Mouse (Mus musculus) urinary bladder, postnatal 36 days (tissue): ENCODE measurements around the gene Tgfbr3.

Experiments used
- DNase-seq, 2 experiments: peaks; one replicate each; pipeline ENCODE4 v3.0.0; 2022; ENCODE audit warnings: low spot score in 2 of 2, mixed read lengths in 1 of 2

Gene Tgfbr3

DNA sequence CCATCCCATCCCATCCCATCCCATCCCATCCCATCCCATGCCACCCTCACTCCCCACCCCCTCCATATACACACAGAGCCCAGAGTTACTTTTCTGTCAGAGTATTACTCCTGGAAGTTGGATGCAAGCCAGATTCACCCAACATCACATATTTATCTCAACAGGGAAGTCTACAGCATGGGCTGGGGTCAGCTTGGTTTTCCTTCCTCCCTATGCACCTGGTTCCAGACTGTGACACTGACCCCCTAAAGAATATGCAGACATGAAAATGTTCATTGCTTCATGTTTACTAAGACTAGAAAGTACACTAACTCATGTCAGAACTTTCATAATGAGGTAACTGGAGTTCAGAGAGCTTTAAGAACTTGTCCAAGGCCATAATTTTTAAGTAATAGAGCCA, 142.0 kb downstream of the Tgfbr3 start:
- no peak for DNase-seq

DNA sequence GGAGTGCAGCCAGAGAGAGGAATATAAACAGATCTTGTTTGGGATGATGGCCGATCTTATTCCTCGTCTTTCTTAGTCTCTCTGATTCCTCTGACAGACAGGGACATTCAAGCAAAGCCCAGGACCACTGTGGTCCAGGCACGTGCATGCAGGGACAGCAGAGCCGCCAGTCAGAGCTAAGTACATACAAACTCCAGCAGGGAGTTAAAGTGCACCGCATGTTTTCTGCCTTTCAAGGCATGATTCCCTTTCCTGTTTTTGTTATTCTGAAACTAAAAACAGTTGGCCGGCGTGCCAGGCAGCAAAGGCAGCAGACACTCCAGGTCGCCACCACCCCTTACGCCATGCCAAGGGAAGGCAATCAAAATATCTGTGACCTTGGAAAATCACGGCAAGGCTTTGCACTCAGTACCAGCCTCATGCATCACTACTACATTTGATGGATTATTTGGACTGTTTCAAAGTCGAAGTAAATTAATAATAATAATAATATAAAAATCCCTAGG, 143.3 kb downstream of the Tgfbr3 start:
- no peak for DNase-seq

DNA sequence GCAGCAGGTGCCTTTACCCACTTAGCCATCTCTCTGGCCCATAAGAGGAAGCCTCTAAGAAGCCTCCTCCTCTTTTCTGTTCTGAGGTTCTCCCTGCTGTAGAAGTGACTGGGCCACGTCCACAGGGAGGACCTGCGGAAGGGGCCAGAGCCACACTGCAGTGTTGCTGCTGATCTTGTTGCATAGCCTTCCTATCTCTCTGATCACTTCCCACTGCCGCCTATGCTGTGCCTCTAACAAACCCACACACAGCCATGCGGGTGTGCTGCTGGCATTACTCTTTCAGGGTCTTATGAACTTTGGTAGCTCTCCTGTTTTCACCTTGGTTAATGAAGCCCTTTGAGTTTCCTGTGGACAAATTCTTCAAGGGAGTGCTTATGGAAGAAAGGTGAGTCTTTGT, 144.3 kb downstream of the Tgfbr3 start:
- DNase-seq: no peak

DNA sequence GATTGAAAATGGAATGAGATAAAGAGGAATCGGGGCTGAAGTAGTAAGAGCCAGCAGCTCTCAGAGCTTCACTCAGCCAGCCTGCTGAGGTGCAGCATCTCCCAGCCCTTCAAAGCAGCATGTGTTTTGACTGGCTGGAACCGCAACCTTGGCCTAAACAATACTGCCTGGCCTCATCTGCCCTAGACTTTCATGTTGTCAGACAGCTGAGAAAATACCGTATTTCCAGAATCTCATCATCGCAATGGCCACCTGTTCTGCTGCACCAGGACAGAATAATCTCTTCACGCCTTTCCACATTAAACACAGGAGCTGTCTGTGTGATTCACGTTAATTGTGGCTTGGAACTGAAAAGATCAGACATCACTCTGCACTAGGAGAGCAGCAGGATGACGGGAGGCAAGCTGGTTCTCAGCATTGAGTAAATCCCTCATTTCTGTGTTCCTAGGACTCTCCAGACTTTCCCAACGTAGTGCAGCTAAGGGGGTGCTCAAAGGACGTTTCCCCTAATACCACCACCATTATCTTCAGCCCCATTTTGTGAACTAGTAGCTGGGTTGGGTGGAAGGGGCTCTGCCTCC, 145.1 kb downstream of the Tgfbr3 start:
- DNase-seq: no peak

DNA sequence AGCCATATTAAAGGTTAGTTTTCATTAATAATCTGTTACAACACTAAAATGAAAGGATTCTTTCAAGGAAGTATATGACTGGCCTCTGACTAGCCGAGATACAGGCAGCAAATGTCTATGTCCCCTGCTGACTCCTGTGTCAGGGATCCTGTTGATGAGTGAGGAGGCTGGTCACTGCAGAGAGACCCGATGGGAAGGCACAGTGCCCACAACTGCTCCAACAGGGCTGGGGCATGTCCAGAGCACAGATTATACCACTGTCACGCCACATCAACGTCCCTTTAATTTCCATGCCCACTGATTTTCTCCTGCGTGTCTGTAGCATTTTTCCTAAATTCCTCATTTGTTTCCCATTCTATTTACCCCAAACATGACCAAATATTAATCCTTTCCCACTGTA, 146.0 kb downstream of the Tgfbr3 start:
- no peak for DNase-seq

DNA sequence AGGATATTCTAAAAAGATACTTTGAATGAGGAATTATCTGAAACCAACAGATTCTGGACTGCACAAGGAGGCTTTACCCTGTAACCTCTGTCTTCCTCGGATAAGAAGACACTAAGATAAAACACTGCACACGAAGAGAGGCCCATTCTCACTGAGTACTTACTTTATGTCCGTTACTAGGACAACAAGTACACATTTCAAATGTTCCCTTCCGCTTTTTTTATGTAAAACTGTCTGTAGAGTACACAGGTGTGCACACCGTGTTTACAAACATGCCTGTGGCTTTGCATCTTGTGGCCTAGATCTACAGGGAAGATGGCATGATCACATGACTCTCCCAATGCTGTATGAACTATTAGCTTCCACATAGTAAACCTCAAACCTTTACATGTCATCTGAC, 146.6 kb downstream of the Tgfbr3 start:
- no peak for DNase-seq

DNA sequence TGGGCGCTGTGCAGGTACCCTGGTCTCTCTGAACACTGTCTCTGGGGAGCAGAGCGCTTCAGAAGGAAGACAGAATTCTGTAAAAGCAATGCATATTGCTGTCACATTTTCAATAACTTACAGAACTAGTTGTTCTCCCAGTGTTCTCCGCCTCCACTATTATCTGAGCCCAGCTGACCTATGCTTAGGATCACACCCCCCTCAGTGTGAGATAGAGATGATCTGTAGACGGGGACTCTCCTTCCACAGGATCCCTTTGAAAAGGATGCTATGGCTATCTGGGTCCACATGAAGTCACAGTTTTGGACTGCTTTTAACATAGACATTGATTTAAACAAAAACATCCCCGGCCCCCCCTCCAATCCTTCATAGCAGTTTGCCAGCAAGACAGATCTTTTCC, 148.1 kb downstream of the Tgfbr3 start:
- DNase-seq: no peak

DNA sequence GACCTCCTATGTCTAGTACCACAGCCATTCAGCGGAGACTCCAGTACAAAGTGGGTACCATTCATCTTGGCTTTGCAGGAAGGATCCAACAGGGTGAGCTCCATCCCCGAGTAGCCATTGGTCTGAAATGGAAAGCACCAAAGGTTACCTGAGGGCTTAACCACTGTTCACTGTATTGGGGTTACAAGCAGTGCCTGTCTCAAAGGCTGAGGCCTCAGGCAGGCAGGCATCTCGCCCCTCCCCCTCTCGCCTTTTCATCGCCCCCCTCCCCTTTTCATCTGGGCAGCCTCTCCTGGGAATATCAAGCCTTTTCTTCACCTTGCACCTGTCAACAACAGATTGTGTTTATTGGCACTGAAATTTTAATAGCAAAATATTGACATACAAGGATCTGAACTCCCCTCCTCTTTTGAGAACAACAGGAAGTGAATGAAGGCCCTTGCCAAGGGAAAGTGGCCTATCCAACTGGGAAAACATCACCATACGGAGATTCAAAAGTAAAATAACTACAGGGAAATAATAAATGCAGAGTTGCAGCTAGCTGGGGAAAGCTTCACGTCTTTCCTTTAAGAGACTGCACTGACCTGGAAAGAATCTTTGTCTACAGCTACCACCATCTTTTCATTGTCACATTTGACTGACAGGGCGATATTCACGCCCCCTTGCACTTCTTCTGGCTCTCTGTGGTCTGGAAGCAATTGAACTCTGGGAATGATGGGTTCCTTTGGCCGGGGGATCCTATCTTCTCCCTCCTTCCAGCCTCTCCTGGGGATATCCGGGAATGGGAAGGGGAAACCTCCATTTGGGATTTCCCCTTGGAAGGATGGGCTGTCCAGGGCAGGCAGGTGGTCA, 149.4 kb downstream of the Tgfbr3 start:
- DNase-seq: no peak

DNA sequence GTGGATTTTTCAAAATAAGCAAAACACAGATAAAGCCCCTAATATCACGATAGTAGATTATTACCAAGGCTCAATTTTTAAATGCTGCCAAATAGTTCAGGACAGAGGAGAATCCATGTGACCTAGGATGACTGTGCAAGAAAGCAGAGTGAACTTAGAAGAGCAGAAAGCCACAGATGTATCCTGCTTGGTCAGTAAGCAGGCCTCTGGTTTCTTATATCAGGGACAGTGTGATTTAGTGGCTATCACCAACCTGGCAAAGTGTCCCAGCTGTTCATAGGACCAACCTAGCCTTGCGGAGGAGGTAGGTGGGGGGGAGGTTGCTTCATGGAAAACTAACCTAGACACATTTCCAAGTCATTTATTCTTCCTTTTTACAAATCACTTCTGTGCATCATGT, 156.1 kb downstream of the Tgfbr3 start:
- no peak for DNase-seq

DNA sequence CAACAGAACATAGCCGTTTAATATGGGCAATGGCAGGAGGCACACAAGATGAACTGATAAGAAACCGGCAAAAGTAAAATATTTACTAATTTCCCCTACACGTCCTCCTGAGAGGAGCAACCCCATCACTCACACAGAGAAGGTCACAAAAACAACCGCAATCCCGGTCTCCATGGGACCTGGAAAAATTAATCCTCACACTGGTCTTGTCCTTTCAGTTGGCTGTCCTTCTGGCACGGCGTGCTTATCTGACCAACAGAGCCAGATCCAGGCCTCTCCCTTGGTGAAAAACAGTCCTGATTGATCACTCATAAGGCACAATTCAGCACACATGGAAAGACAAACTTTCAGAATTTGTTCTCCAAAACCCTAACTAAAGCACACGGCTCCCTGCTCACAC, 157.2 kb downstream of the Tgfbr3 start:
- DNase-seq: no peak

DNA sequence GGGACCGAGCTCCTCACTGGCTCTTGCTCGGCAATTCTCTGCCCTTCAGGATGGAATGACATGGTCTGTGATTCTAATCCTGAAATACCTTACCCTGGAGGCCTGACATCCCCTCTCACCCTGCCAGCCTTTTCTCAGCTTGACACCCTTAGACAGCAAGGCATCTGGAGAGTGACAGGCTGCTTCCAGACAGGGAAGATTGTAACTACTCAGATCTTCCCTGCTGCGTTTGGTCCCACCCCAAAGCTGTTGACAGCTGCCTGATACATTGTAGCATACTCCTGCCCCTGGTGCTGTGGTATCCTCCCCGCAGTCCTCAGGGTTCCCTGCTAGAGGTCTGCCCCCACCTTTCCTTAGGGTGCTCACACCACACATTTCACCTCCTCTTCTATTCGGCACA, 160.1 kb downstream of the Tgfbr3 start:
- DNase-seq: no peak

DNA sequence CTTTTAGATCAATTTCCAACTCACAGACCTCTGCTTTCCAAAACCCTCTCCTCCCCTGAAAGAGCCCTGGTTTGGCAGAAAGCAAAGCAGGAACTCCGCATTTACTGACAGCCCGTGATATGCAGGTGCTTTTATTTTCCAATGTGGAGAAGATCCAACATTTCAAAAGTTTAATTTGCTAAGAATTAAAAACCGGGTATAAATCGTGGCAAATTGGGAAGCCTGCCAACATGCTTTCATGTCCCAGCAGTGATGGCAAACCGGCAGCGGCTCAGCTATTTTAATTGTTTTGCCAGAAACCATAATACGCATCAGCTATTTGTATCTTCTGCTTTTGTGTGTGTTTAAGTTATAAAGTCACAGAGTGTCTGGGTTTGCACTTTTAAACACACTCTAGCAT, 162.9 kb downstream of the Tgfbr3 start:
- no peak for DNase-seq

DNA sequence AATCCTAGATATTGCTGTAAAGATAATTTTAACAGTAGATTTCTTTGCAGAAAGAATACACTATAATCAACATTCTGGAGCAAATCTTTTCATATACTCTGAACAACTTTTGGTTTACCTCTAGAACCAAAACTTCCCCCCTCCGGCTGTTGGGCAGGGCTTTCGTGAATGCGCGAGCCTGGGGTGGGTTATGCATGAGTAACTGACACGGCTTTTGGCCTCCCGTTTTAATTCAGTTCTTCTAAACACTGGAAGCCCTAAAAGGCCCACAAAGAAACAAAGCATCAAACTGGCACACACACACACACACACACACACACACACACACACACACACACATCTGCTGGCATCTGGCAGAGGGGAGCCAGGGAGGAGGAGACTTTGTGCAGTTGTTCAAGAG, 164.3 kb downstream of the Tgfbr3 start:
- no peak for DNase-seq

DNA sequence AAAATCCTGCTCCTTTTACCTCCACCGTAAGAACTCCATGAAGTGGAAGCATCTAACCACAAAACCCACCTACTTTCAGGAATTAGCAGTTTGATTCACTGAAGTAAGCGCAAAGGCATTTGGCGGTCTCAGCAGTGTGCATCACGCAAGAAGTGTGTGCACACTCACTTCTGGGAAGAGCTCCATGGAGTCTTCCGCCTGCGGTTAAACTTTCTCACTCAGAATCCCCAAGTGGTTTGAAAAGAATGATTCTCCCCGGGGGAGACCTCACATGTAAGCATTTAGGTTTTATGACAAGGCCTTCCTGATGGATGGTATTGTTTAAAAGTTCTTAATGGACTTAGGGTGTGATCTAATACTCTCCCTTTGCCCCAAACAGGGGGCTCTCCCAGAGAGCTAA, 164.9 kb downstream of the Tgfbr3 start:
- no peak for DNase-seq

DNA sequence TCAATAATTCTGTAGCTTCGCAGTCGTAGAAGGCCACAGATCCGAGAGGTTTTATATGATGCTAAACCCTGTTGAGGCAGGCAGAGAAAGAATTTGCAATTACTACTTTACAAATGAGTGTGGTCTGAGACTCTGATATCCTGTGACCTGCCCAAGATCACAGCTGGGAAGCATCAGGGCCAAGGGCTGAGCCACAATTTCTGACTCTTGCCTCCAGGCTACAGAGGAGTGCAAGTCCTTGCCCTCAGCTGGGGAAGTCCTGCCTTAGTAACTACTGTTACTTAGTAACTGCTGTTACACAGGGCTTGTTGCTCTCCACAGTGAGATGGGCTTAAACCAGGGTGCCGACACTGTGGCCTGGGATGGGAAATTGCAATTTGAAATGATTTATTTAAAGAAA, 166.8 kb downstream of the Tgfbr3 start:
- peak in 1 of 2 experiments; percentile 39 for DNase-seq

DNA sequence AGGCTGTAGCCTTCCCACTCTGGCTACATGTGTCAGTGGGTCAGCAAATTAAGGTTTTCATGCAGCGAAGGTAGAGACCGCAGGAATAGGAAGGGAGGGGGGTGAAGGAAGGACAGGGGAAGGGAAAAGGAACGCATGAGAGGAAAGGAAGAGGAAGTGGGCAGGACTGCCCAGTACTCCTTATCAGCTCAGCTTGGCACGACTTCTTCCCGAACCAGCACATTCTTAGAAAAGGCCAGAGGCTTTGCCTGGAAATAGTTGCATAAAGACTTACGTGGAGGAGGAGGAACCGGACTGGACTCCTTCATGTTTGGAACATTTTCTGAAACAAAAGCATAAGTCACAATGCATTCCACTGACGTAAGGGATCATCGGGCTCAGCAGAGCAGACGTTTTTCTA, 168.3 kb downstream of the Tgfbr3 start:
- DNase-seq: peak in 1 of 2 experiments; percentile 29

DNA sequence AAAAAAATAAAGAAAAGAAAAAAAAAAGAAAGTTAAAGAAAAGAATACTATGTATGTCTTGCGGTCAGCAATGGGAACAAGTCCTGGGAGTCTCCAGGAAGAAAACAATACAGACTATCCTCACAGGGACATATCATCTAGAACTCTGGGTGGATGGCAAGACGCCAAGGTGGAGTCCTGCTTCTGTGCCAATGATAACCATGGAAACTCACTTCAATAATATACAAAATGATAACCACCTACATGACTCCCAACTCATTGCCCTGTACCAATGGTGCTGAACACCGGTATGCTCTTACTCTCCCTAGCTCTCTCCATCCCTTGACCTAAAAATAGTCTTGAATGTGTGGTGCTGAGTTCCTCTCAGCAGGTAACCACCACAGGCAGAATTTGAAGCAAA, 168.8 kb downstream of the Tgfbr3 start:
- DNase-seq: no peak

DNA sequence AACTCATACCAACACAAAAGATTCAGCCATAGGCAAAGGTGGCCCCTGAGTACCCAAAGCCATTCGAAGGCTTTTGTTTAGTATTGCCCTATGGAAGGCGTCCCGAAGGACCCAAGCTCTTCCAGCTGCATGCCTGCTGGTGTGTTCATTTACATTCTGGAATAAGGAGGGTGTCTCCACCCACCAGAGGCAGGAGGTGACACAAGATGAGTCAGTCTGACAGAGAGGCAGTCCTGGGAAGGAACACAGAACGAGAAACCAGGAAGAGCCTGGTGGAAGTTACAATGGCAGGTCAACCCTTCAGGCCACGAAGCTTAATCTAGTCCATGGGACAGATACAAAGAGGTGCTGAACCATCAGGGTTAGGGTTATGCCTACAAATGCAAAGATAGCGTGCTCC, 169.5 kb downstream of the Tgfbr3 start:
- no peak for DNase-seq

DNA sequence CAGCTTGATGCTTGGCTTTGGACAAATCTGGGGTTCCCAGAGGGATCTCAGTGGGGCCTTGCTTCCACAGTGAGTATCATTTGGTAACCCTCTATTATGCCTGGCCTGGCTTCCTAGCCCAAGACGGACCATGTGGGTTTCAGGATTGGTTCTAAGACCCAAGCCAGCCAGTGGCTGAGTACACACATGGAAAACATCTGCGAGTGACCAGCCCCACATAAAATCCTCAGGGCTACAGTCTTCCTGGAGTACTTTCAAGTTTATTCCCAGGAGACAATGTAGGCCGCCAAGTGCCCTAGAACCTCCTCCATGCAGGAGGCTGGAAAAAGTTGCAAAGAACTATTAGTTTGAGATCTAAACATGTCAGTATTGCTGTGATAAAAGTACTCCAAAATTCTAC, 172.6 kb downstream of the Tgfbr3 start:
- peak; percentile 33 to 72 for DNase-seq

DNA sequence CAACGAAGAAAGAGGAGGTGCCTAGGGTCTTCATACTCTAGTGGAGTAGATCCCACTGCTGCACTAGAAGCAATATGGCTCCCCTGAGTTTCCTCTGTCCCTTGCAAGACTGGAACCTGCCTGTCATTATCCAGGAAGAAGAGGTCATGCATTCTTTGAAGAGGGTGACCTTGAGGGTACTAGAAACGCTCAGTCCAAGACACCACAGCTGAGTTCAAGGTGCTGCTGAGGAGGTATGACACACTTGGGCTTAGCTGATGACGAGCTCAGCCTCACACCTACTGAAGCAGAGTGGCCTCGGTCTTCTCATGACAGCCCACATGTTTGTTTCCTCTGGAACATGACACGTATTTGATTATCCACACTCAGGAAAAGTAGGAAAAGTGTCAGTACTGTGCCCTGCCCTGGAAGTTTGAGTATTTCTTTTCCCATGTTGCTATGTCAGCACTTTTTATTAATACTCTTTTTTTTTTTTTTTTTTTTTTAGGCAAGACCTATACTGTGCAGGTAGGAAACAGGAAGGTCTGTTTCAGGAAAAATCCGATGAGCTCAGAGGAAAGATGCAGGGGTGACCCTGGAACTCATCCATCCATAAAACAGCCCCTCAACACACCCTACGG, 176.7 kb downstream of the Tgfbr3 start:
- DNase-seq: no peak

DNA sequence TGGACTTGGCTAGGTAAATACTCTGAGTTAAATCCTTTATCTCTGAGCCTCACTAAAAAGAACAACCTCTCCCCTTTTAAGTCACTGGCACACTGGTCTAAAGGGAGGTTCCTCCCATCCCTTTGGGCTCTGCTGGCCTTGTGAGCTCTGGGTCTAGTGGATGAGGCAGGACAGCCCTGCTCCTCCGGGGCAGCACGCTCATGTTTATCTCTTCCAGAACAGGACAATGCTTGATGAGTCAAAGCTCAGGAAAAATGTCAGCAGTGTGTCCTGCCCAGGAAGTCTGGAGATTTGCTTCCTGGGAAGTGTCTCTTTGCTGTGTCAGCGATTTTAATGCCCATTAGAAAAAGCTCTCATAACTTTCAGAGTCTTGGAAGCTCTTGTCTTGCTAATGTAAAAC, 177.6 kb downstream of the Tgfbr3 start:
- DNase-seq: no peak

DNA sequence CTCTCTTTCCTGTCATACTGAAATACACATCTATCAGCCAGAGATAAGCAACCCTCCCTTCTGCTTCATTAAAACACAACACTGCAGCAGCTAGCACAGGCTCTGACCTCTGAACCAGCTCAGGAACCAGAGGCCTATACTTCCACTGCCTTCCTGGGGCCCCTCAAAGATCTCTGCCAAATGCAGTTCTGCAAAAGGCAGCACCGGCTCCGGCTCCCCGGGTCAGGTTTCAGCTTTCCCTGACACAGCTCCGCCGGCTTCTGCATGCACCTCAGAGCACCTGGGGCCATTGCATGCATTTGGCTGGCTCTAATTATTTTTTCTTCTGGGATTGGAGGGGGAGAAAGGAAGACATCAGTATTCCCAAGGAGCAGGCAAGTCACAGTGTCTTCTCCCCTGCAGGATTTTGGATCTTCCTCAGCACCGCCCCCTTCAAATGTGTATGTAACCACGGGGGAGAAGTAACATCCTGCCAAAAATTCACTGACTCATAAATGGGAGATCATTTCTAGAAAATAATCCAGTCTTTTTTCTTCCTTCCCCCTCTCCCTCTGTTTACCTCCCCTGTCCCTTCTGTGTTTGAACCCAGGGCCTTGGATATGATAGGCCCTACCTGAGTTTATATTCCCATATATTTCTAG, 178.4 kb downstream of the Tgfbr3 start:
- DNase-seq: peak in 1 of 2 experiments; percentile 24
